Mouse (Mus musculus) retina, embryonic 14.5 days (tissue): ENCODE measurements around the gene Nid2.

Source experiments
- DNase-seq: peaks from one replicate; pipeline ENCODE4 v3.0.0-alpha.2; 2015; ENCODE audit warnings: low spot score

The Nid2 gene

GRCm38 (mm10) chr14:19751025-19751771 lies at the start of gene Nid2:
Gene Nid2 (plus strand): TSS chr14:19751265.
- peak; percentile 90 for DNase-seq

GRCm38 (mm10) chr14:19701546-19701945 lies 49.5 kb upstream of the Nid2 start:
- DNase-seq: peak; percentile 7

GRCm38 (mm10) chr14:19705649-19706048 lies 45.4 kb upstream of the Nid2 start:
- DNase-seq: peak; percentile 79

- peak; percentile 85 for DNase-seq
Measured at GRCm38 (mm10) chr14:19706454-19706853, 44.6 kb upstream of the Nid2 start.

- DNase-seq: no peak
Measured at GRCm38 (mm10) chr14:19706997-19707396, 44.1 kb upstream of the Nid2 start.

GRCm38 (mm10) chr14:19707721-19708507 lies 43.2 kb upstream of the Nid2 start:
- no peak for DNase-seq

GRCm38 (mm10) chr14:19709161-19709560 lies 41.9 kb upstream of the Nid2 start:
- DNase-seq: no peak

GRCm38 (mm10) chr14:19711771-19712170 lies 39.3 kb upstream of the Nid2 start:
- DNase-seq: no peak

- DNase-seq: no peak
Measured at GRCm38 (mm10) chr14:19713067-19713466, 38.0 kb upstream of the Nid2 start.

- DNase-seq: no peak
Measured at GRCm38 (mm10) chr14:19719077-19719476, 32.0 kb upstream of the Nid2 start.

- no peak for DNase-seq
Measured at GRCm38 (mm10) chr14:19720044-19720611, 30.9 kb upstream of the Nid2 start.

GRCm38 (mm10) chr14:19728278-19728677 lies 22.8 kb upstream of the Nid2 start:
- DNase-seq: no peak

- no peak for DNase-seq
Measured at GRCm38 (mm10) chr14:19728737-19729136, 22.3 kb upstream of the Nid2 start.

- DNase-seq: no peak
Measured at GRCm38 (mm10) chr14:19732097-19732496, 19.0 kb upstream of the Nid2 start.

GRCm38 (mm10) chr14:19733490-19734282 lies 17.4 kb upstream of the Nid2 start:
- no peak for DNase-seq

- no peak for DNase-seq
Measured at GRCm38 (mm10) chr14:19735303-19735702, 15.8 kb upstream of the Nid2 start.

- DNase-seq: no peak
Measured at GRCm38 (mm10) chr14:19737568-19737967, 13.5 kb upstream of the Nid2 start.

GRCm38 (mm10) chr14:19738094-19738843 lies 12.8 kb upstream of the Nid2 start:
- no peak for DNase-seq

- DNase-seq: peak; percentile 60
Measured at GRCm38 (mm10) chr14:19739416-19740146, 11.5 kb upstream of the Nid2 start.

- DNase-seq: no peak
Measured at GRCm38 (mm10) chr14:19740147-19740738, 10.8 kb upstream of the Nid2 start.
